In genomic region chr9:90887405-90887804, GRCm38 (mm10) we compare ENCODE assay signal across 32 mouse cellular contexts.
"Had no signal": no experiment of that assay in that cellular context is flagged by ENCODE, and none has a peak within 500 bp of the region (broad histone marks: within the 10 kb centered on the region; RNA-seq: fewer than 3 reads in every experiment).

No protein-coding gene starts in this region.

- H3K4me1 ChIP-seq: limb, embryonic 10.5 days; limb, embryonic 12.5 days; limb, embryonic 13.5 days; limb, embryonic 15.5 days; liver, embryonic 12.5 days; liver, embryonic 13.5 days; liver, embryonic 15.5 days; lung, embryonic 15.5 days; megakaryocyte, embryonic 14.5 days; midbrain, embryonic 10.5 days; midbrain, embryonic 12.5 days; midbrain, embryonic 13.5 days; midbrain, embryonic 15.5 days; neural tube, embryonic 12.5 days had no signal

- H3K9me3 ChIP-seq: limb, embryonic 10.5 days; limb, embryonic 12.5 days; limb, embryonic 13.5 days; limb, embryonic 15.5 days; liver, embryonic 12.5 days; liver, embryonic 13.5 days; liver, embryonic 15.5 days; lung, embryonic 15.5 days; midbrain, embryonic 10.5 days; midbrain, embryonic 12.5 days; midbrain, embryonic 13.5 days; midbrain, embryonic 15.5 days; neural tube, embryonic 12.5 days had no signal

- H3K27me3 ChIP-seq: limb, embryonic 12.5 days; limb, embryonic 13.5 days; limb, embryonic 15.5 days; liver, embryonic 12.5 days; liver, embryonic 13.5 days; liver, embryonic 15.5 days; lung, embryonic 15.5 days; megakaryocyte, embryonic 14.5 days; midbrain, embryonic 12.5 days; midbrain, embryonic 13.5 days; midbrain, embryonic 15.5 days; neural tube, embryonic 12.5 days had no signal

- H3K36me3 ChIP-seq: limb, embryonic 10.5 days; limb, embryonic 12.5 days; limb, embryonic 13.5 days; limb, embryonic 15.5 days; liver, embryonic 12.5 days; liver, embryonic 13.5 days; liver, embryonic 15.5 days; lung, embryonic 15.5 days; midbrain, embryonic 10.5 days; midbrain, embryonic 12.5 days; midbrain, embryonic 13.5 days; midbrain, embryonic 15.5 days; neural tube, embryonic 12.5 days had no signal

- DNase-seq: left cerebral cortex, postnatal 4 days; liver; liver, embryonic 13.5 days; lung, adult 18-20 months; lung, adult 2 months; lung, embryonic 14.5 days; lung, postnatal 10 days; lung, postnatal 14 days; lung, postnatal 36 days; lung, postnatal 4 days; midbrain, embryonic 14.5 days had no signal

- ATAC-seq: liver, embryonic 12.5 days; lung, postnatal 0 days; midbrain, embryonic 13.5 days; midbrain, embryonic 15.5 days; midbrain, embryonic 16.5 days had no signal

- H3K4me3 ChIP-seq: left cerebral cortex, adult 2 months; limb, embryonic 10.5 days; limb, embryonic 12.5 days; limb, embryonic 13.5 days; limb, embryonic 15.5 days; liver, embryonic 12.5 days; liver, embryonic 13.5 days; liver, embryonic 15.5 days; lung, embryonic 15.5 days; megakaryocyte, embryonic 14.5 days; midbrain, embryonic 10.5 days; midbrain, embryonic 12.5 days; midbrain, embryonic 13.5 days; midbrain, embryonic 15.5 days; myocyte; neural tube, embryonic 12.5 days had no signal

- H3K9ac ChIP-seq: limb, embryonic 12.5 days; limb, embryonic 13.5 days; limb, embryonic 15.5 days; liver, embryonic 12.5 days; liver, embryonic 13.5 days; liver, embryonic 14.5 days; liver, embryonic 15.5 days; lung, embryonic 14.5 days; lung, embryonic 15.5 days; midbrain, embryonic 12.5 days; midbrain, embryonic 13.5 days; midbrain, embryonic 15.5 days; neural tube, embryonic 12.5 days had no signal

- H3K4me2 ChIP-seq: limb, embryonic 12.5 days; limb, embryonic 13.5 days; limb, embryonic 15.5 days; liver, embryonic 11.5 days; liver, embryonic 12.5 days; liver, embryonic 13.5 days; liver, embryonic 15.5 days; lung, embryonic 14.5 days; lung, embryonic 15.5 days; midbrain, embryonic 11.5 days; midbrain, embryonic 12.5 days; midbrain, embryonic 13.5 days; midbrain, embryonic 15.5 days; neural tube, embryonic 12.5 days had no signal

- H3K27ac ChIP-seq: left cerebral cortex, adult 2 months; limb, embryonic 10.5 days; limb, embryonic 12.5 days; limb, embryonic 13.5 days; limb, embryonic 15.5 days; liver, embryonic 12.5 days; liver, embryonic 13.5 days; liver, embryonic 14.5 days; liver, embryonic 15.5 days; lung, embryonic 15.5 days; macrophage; midbrain, embryonic 10.5 days; midbrain, embryonic 12.5 days; midbrain, embryonic 13.5 days; midbrain, embryonic 15.5 days; neural tube, embryonic 12.5 days had no signal
